Mouse (Mus musculus) cerebellum, adult 2 months (tissue): ENCODE measurements at regions not wholly inside any gene's neighbourhood (a gene's known extent, or its start where the extent isn't known, plus 50 kb on each side); places are given as distances from the start of the nearest gene placed in this dataset.

Source experiments
- CTCF ChIP-seq: fragments of 200-500 bp; IDR thresholded peaks from 2 replicates; pipeline ENCODE4 v1.5.1; 2011; ENCODE audit warnings: low read depth, mild to moderate bottlenecking, control low read depth, low read length, moderate library complexity, borderline replicate concordance; ENCODE audit not compliant: insufficient read depth
- POLR2A ChIP-seq: fragments of 200-500 bp; IDR thresholded peaks from 2 replicates; pipeline ENCODE4 v1.6.1; 2011; ENCODE audit warnings: low read length, control low read depth, borderline replicate concordance; ENCODE audit not compliant: insufficient read depth

- TF ChIP-seq CTCF (no peak), POLR2A (no peak)
Observed at GRCm38 (mm10) chr13:70323537-70323936, 313.9 kb downstream of the Ice1 start.
